Mouse (Mus musculus): Measurements from ENCODE around the gene Hoxa4. TPM values are rescaled to one million over a fixed set of nuclear protein-coding genes. Genes with fewer than 3 reads are reported as not detected.

The Hoxa4 gene
- polyA plus RNA-seq, 1 experiment from 2014 or later = 2.4 TPM

DNA sequence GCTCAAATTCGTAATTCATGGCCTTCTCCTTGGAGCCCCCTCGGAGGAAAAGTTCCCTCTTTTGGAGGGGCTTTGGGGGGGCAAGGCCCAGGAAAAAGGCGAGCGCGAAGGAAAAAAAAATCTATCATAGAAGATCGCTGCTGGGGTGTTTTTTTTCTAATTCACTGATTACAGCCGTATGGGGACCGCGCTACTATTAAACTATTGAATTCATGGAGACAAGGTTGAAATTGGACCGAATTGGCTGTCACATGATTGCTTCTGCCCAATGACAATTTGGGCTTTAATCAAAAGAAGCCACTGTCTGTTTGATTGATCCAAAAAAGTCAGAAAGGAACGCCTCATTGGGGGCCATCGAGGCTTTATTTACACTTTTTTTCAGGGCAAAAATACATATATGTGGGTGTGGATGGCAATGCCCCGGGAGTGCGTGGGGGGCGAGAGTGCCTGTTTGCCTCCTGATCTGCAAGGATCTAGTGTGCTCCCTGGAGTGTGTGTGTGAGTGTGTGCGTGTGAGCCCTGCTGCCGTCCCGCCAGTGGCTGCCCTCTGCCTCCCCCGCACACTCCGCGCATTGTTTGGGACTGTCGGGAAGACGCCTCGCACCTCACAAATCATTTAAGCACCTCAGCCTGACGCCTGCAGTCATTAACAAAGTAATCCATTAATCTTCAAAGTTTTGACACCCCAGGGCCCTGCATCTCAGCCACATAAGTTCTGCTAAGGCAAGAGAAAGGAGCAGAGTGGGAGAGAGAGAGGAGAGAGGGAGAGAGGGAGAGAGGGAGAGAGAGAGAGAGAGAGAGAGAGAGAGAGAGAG lies 26.7 kb downstream of the Hoxa4 start, which contains the start of gene Hoxa2:
TSS of gene Hoxa2 (minus strand) at position 206 of the 815 bp plus-strand sequence.
- peak; percentile 18; the same call in 1 of the 2 replicates for ATAC-seq
- Histone ChIP-seq H3K4me1 (ENCODE audit: control insufficient read depth, insufficient read depth, low read length) (peaks cover 18% of the 10 kb centered on the region), H3K4me2 (ENCODE audit: low read depth, low read length) (peak within 1 kb of the TSS; percentile 69), H3K36me3 (ENCODE audit: control insufficient read depth, insufficient read depth, low read length) (no peaks in the 10 kb centered on the region), H3K9me3 (ENCODE audit: control insufficient read depth, low read length) (no peaks in the 10 kb centered on the region), H3K4me3 (ENCODE audit: low read length) (peak within 1 kb of the TSS; percentile 52), H3K9ac (ENCODE audit: low read depth, low read length) (peak within 1 kb of the TSS; percentile 74), H3K27ac (ENCODE audit: low read length) (peak within 1 kb of the TSS; percentile 87), H3K27me3 (replicated peaks; ENCODE audit: control insufficient read depth, insufficient read depth, low read length) (peaks cover 14% of the 10 kb centered on the region)
- WGBS = 15% methylated on average over 25 of the region's 25 CpGs

DNA sequence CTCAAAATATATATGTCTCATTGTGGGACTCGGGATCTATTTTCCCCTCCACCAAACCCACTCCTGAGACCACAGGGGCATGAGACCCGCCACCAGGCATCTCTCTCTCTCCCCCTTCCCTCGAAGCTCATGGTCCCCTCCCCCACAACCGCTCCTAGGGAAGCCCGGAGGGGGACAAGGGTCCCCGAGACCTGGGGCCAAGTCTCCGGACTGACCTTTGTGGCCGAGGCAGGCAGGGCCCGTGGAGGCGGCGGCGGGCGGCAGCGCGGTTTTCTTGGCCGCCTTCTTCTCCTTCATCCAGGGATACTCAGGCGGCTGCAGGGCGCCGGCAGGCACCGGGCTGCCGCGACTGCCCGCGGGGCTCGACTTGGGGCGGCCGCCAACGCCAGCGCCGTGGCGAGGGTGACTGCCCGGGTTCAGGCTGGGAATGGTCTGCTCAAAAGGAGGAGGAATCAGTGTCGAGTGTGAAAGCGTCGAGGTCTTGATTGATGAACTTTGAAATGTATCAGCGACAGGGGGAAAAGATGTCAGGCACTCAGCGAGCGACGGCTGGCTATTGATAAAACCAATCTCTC lies 27.4 kb downstream of the Hoxa4 start:
- peaks cover 13% of the 10 kb centered on the region for H3K27me3 ChIP-seq (replicated peaks; ENCODE audit: control insufficient read depth, insufficient read depth, low read length)
- no peaks in the 10 kb centered on the region for H3K9me3 ChIP-seq (ENCODE audit: control insufficient read depth, low read length)
- peaks cover 18% of the 10 kb centered on the region for H3K4me1 ChIP-seq (ENCODE audit: control insufficient read depth, insufficient read depth, low read length)
- peak overlapping the region; percentile 52 for H3K4me3 ChIP-seq (ENCODE audit: low read length)
- peak overlapping the region; percentile 69 for H3K4me2 ChIP-seq (ENCODE audit: low read depth, low read length)
- 7% methylated on average over 38 of the region's 39 CpGs for WGBS
- ATAC-seq = no peak
- no peaks in the 10 kb centered on the region for H3K36me3 ChIP-seq (ENCODE audit: control insufficient read depth, insufficient read depth, low read length)
- H3K27ac ChIP-seq (ENCODE audit: low read length) = peak overlapping the region; percentile 87
- peak overlapping the region; percentile 74 for H3K9ac ChIP-seq (ENCODE audit: low read depth, low read length)

DNA sequence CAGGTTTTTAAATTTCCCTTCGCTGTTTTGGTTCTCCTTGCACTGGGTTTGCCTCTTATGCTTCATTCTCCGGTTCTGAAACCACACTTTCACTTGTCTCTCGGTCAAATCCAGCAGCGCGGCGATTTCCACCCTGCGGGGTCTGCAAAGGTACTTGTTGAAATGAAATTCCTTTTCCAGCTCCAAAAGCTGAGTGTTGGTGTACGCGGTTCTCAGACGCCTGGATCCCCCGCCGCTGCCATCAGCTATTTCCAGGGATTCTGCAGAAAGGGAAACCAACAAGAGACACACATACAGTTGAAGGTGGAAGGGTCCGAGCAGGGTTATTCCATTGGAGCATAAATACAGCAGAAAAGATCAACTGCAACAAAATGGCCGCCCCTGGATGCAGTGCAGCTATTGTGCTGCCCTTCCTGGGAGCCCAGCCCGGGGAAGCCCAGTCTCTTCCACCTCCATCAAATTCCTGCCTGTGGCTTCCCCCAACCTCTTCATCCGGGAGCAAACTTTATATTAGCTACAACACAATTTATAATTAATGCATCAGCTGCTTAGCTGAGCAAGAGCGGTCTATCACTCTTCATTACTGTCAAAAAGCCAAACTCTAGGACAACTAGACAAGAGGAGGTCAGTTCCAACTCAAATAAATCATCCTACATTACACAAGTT lies 28.1 kb downstream of the Hoxa4 start:
- Histone ChIP-seq H3K9me3 (ENCODE audit: control insufficient read depth, low read length) (no peaks in the 10 kb centered on the region), H3K4me1 (ENCODE audit: control insufficient read depth, insufficient read depth, low read length) (peaks cover 18% of the 10 kb centered on the region), H3K9ac (ENCODE audit: low read depth, low read length) (peak overlapping the region; percentile 74), H3K4me3 (ENCODE audit: low read length) (peak overlapping the region; percentile 52), H3K27ac (ENCODE audit: low read length) (peak overlapping the region; percentile 87), H3K4me2 (ENCODE audit: low read depth, low read length) (peak overlapping the region; percentile 69), H3K36me3 (ENCODE audit: control insufficient read depth, insufficient read depth, low read length) (no peaks in the 10 kb centered on the region), H3K27me3 (replicated peaks; ENCODE audit: control insufficient read depth, insufficient read depth, low read length) (peaks cover 12% of the 10 kb centered on the region)
- ATAC-seq = no peak
- 36% methylated on average over 17 of the region's 17 CpGs for WGBS

DNA sequence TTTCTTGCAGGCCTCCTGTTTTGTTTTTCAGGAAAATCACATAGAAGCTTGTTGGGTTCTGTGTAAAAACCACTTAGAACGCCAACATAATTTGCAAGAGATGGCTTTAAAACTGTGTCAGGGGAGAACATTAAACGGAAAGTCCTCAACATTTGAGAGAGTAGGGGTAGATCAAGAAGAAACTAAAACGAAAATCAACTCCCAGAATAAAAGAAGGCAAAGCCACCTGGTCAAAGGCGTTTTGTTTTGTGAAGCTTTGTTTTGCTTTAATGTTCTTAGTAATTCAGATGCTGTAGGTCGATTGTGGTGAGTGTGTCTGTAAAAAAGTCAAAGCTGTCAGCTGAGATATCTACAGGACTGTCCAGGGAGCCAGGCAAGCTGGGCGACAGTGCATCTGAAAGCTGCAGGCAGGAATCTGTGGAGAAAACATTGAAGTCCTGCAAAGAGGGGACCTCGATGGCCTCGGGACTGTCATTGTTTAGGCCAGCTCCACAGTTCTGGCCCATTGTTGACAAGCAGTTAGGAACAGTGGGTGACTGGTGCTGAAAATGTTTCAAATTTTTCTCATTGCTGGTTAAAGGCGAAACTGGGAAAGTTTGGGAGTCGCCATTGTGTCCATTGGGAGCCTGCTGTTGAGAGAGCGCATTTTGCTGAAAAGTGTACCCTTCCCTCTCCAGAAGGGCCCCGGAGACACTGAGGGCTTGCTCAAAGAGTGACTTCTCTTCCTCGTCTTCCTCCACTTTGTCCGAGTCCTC lies 28.8 kb downstream of the Hoxa4 start:
- WGBS = 40% methylated on average over 14 of the region's 14 CpGs
- H3K36me3 ChIP-seq (ENCODE audit: control insufficient read depth, insufficient read depth, low read length) = no peaks in the 10 kb centered on the region
- peak overlapping the region; percentile 69 for H3K4me2 ChIP-seq (ENCODE audit: low read depth, low read length)
- H3K9me3 ChIP-seq (ENCODE audit: control insufficient read depth, low read length) = no peaks in the 10 kb centered on the region
- H3K9ac ChIP-seq (ENCODE audit: low read depth, low read length) = peak overlapping the region; percentile 74
- peak overlapping the region; percentile 52 for H3K4me3 ChIP-seq (ENCODE audit: low read length)
- no peak for ATAC-seq
- H3K27ac ChIP-seq (ENCODE audit: low read length) = peak overlapping the region; percentile 87
- peaks cover 21% of the 10 kb centered on the region for H3K4me1 ChIP-seq (ENCODE audit: control insufficient read depth, insufficient read depth, low read length)
- peaks cover 12% of the 10 kb centered on the region for H3K27me3 ChIP-seq (replicated peaks; ENCODE audit: control insufficient read depth, insufficient read depth, low read length)

DNA sequence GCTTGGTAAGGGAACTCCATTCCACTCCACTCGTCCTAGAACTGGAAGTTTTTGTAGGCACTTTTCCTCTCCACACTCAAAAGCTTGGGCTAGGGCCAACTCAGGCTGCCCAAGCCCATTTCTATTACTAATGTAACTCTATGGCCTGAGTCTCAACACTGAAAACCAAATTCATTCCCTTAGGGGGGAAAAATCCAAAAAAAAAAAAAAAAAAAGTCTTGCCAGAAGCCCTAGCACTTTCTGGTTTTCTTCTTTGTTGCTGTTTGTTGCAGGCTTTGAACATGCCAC lies 29.5 kb downstream of the Hoxa4 start:
- no peak for ATAC-seq
- H3K4me1 ChIP-seq (ENCODE audit: control insufficient read depth, insufficient read depth, low read length) = peaks cover 23% of the 10 kb centered on the region
- H3K4me2 ChIP-seq (ENCODE audit: low read depth, low read length) = peak overlapping the region; percentile 32; the same call in 1 of the 2 replicates
- H3K36me3 ChIP-seq (ENCODE audit: control insufficient read depth, insufficient read depth, low read length) = no peaks in the 10 kb centered on the region
- 51% methylated on average over 1 of the region's 1 CpGs for WGBS
- H3K27ac ChIP-seq (ENCODE audit: low read length) = no peak overlapping the region
- H3K27me3 ChIP-seq (replicated peaks; ENCODE audit: control insufficient read depth, insufficient read depth, low read length) = peaks cover 14% of the 10 kb centered on the region
- peak overlapping the region; percentile 23; the same call in 1 of the 2 replicates for H3K9ac ChIP-seq (ENCODE audit: low read depth, low read length)
- peak overlapping the region; percentile 9; the same call in 1 of the 2 replicates for H3K4me3 ChIP-seq (ENCODE audit: low read length)
- no peaks in the 10 kb centered on the region for H3K9me3 ChIP-seq (ENCODE audit: control insufficient read depth, low read length)

DNA sequence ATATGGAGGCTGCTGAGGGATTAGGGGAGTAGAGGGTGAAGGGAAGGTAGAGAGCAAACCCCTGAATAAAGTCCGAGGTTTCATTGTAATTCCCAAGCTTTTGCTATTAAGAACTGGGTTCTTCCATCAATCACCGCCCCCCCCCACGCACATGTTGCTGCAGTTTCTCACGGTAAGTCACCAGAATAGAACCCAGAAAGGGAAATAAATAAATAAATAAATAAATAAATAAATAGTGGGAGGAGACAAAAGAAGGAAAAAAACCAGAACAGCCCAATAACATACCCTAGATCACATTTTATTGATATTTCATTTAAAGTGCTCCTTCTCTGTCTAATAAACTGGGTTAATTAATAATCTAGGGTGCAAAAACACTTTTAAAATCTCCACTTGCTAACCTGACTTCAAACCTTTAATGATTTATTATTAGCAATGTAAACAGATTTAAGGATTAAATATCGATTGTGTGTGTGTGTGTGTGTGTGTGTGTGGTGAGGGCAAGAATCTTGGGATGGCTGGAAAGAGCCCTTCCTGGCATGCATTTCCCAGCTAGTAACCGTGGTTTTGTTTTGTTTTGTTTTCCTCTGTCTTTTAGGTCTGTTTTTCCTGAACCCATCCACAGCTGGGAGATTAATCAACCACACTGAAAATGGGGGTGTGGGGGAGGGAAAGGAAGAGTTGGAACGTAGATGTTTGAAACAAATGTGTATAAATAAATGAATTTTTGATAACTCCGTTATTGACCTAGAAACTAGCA lies 30.0 kb downstream of the Hoxa4 start:
- no peaks in the 10 kb centered on the region for H3K36me3 ChIP-seq (ENCODE audit: control insufficient read depth, insufficient read depth, low read length)
- WGBS = 25% methylated on average over 8 of the region's 8 CpGs
- H3K4me3 ChIP-seq (ENCODE audit: low read length) = peak overlapping the region; percentile 79
- peak overlapping the region; percentile 93 for H3K27ac ChIP-seq (ENCODE audit: low read length)
- H3K4me1 ChIP-seq (ENCODE audit: control insufficient read depth, insufficient read depth, low read length) = peaks cover 23% of the 10 kb centered on the region
- peak overlapping the region; percentile 93 for H3K4me2 ChIP-seq (ENCODE audit: low read depth, low read length)
- peaks cover 20% of the 10 kb centered on the region for H3K27me3 ChIP-seq (replicated peaks; ENCODE audit: control insufficient read depth, insufficient read depth, low read length)
- peak overlapping the region; percentile 69 for H3K9ac ChIP-seq (ENCODE audit: low read depth, low read length)
- no peaks in the 10 kb centered on the region for H3K9me3 ChIP-seq (ENCODE audit: control insufficient read depth, low read length)
- ATAC-seq = no peak

DNA sequence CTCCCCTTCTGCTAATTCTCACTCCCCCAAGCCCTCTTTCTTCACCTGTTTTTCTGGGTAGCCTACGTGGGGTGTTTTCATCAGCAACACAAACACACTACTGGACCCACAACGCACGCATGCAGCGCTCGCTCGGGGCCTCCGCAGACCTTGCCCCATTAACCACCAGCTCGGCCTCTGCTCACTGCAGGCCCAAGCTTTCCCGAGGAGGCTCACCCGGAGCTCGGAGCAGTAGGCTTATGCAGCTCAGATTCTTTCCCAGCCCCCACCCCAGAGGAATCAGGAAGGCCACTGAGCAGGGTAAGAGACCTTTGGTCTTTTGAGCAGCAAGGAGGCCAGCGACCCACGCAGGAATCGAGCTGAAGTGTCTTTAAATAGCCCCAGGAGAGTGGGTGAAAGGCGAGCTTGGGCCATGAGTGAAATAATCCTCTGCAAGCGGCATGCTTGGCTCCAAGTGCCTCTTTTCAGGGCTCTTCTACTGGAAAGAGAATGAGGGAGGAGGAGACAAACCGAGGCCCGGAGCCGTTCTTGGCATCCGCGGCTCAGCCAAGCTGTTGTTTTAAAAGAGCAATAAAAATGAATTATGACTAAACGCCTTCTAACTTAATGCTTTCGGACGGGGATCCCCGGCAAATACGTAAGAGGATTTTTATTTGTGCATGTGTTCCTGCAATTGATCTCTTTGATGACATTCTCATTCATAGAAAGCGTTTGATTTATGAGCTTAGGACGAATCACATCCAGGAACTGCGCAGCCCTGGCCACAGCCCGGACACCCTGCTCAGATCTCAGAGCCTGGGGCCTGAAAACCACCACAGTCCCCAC lies 30.8 kb downstream of the Hoxa4 start:
- H3K9me3 ChIP-seq (ENCODE audit: control insufficient read depth, low read length) = no peaks in the 10 kb centered on the region
- 4% methylated on average over 30 of the region's 30 CpGs for WGBS

DNA sequence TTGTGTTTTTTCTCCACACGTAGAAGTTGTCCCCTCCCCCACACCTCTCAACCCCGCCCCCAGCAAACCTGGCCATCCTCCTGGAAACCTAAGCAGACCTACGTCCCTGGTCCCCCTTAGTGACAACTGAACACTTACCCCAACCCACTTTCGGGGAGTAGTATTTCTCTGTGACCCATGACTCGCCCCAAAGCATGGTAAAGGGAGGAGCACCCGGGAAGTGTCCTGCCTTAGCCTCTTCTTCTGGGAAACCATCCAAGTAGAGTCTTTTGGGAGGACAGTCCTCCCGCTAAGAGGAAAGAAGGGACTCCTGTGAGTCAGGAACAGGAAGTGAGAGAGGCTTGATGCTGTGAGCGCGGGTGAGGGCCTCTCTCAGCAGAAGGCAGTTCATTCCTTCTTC lies 31.6 kb downstream of the Hoxa4 start:
- Histone ChIP-seq H3K27me3 (replicated peaks; ENCODE audit: control insufficient read depth, insufficient read depth, low read length) (peaks cover 24% of the 10 kb centered on the region), H3K4me2 (ENCODE audit: low read depth, low read length) (peak overlapping the region; percentile 93), H3K4me3 (ENCODE audit: low read length) (peak overlapping the region; percentile 79), H3K9me3 (ENCODE audit: control insufficient read depth, low read length) (no peaks in the 10 kb centered on the region), H3K9ac (ENCODE audit: low read depth, low read length) (peak overlapping the region; percentile 69), H3K36me3 (ENCODE audit: control insufficient read depth, insufficient read depth, low read length) (no peaks in the 10 kb centered on the region), H3K27ac (ENCODE audit: low read length) (peak overlapping the region; percentile 93), H3K4me1 (ENCODE audit: control insufficient read depth, insufficient read depth, low read length) (peaks cover 23% of the 10 kb centered on the region)
- peak; percentile 12; the same call in 1 of the 2 replicates for ATAC-seq
- 25% methylated on average over 8 of the region's 9 CpGs for WGBS

More for the DNA sequence above, 30.8 kb downstream of the Hoxa4 start:
- Histone ChIP-seq H3K27me3 (replicated peaks; ENCODE audit: control insufficient read depth, insufficient read depth, low read length) (peaks cover 24% of the 10 kb centered on the region), H3K36me3 (ENCODE audit: control insufficient read depth, insufficient read depth, low read length) (no peaks in the 10 kb centered on the region), H3K4me1 (ENCODE audit: control insufficient read depth, insufficient read depth, low read length) (peaks cover 23% of the 10 kb centered on the region), H3K4me3 (ENCODE audit: low read length) (peak overlapping the region; percentile 79), H3K27ac (ENCODE audit: low read length) (peak overlapping the region; percentile 93), H3K4me2 (ENCODE audit: low read depth, low read length) (peak overlapping the region; percentile 93), H3K9ac (ENCODE audit: low read depth, low read length) (peak overlapping the region; percentile 69)
- peak; percentile 38 for ATAC-seq
